9 mouse cellular contexts compared by ENCODE assay signal in genomic region chr13:69482751-69483150, GRCm38 (mm10). TPM values are rescaled to one million over a fixed set of nuclear protein-coding genes. Genes with fewer than 3 reads are reported as not detected.
DNase-seq lines count a peak whose midpoint lies in the region; ATAC-seq and TF ChIP-seq lines count a peak whose summit lies in the region.
"Had no signal": no experiment of that assay in that cellular context is flagged by ENCODE, and none has a peak within 500 bp of the region (broad histone marks: within the 10 kb centered on the region; RNA-seq: fewer than 3 reads in every experiment).

No protein-coding gene starts in this region.

- ATAC-seq in forebrain, embryonic 12.5 days (ENCODE audit: low FRiP score): no peak
- ATAC-seq in hindbrain, postnatal 0 days: no peak
- no peak for ATAC-seq in erythroid progenitor cell, adult 5-6 weeks (replicated peaks; ENCODE audit: low FRiP score, poor library complexity, severe bottlenecking)

- no peak overlapping the region for H3K27ac ChIP-seq in forebrain, embryonic 12.5 days
- no peak overlapping the region for H3K27ac ChIP-seq in forebrain, embryonic 10.5 days
- H3K27ac ChIP-seq in hindbrain, postnatal 0 days: no peak overlapping the region
- H3K27ac ChIP-seq: midbrain, embryonic 12.5 days had no signal

- H3K9ac ChIP-seq in forebrain, embryonic 12.5 days: no peak overlapping the region
- H3K9ac ChIP-seq in hindbrain, postnatal 0 days (replicated peaks; ENCODE audit: low read length): no peak overlapping the region
- H3K9ac ChIP-seq: midbrain, embryonic 12.5 days had no signal

- intact Hi-C loops in gastrocnemius, postnatal 14 days (cut with DNase I; ENCODE audit: low total_unique reads): no loop called here

- H3K9me3 ChIP-seq in forebrain, embryonic 12.5 days: no peaks in the 10 kb centered on the region
- no peaks in the 10 kb centered on the region for H3K9me3 ChIP-seq in forebrain, embryonic 10.5 days
- no peaks in the 10 kb centered on the region for H3K9me3 ChIP-seq in hindbrain, postnatal 0 days (ENCODE audit: low read length)
- H3K9me3 ChIP-seq: midbrain, embryonic 12.5 days had no signal

- TF ChIP-seq CTCF in hindbrain, postnatal 0 days (IDR thresholded peaks at IDR 0.05; ENCODE audit: low read depth): no peak

- peaks cover 21% of the 10 kb centered on the region for H3K4me1 ChIP-seq in forebrain, embryonic 12.5 days
- peaks cover 30% of the 10 kb centered on the region for H3K4me1 ChIP-seq in forebrain, embryonic 10.5 days
- peaks cover 15% of the 10 kb centered on the region for H3K4me1 ChIP-seq in hindbrain, postnatal 0 days (ENCODE audit: insufficient read depth, low read length)

- WGBS in forebrain, embryonic 12.5 days: 65% methylated on average over 8 of the region's 8 CpGs
- WGBS in forebrain, embryonic 10.5 days: 57% methylated on average over 8 of the region's 8 CpGs
- 34% methylated on average over 8 of the region's 8 CpGs for WGBS in hindbrain, postnatal 0 days

- H3K36me3 ChIP-seq in forebrain, embryonic 12.5 days (replicated peaks): no peaks in the 10 kb centered on the region
- no peaks in the 10 kb centered on the region for H3K36me3 ChIP-seq in forebrain, embryonic 10.5 days (replicated peaks)
- H3K36me3 ChIP-seq in hindbrain, postnatal 0 days (ENCODE audit: insufficient read depth, low read length): no peaks in the 10 kb centered on the region
- H3K36me3 ChIP-seq: midbrain, embryonic 12.5 days had no signal

- peak overlapping the region; percentile 62; the same call in 1 of the 2 replicates for H3K4me2 ChIP-seq in forebrain, embryonic 12.5 days
- peak overlapping the region; percentile 63; the same call in 1 of the 2 replicates for H3K4me2 ChIP-seq in hindbrain, postnatal 0 days (ENCODE audit: low read depth, low read length)

- DNase-seq in forebrain, embryonic 10.5 days (ENCODE audit: extremely low spot score, low spot score): no peak
- peak; percentile 50 to 52 for DNase-seq in adrenal gland, postnatal 36 days
- peak; percentile 33 for DNase-seq in gastrocnemius, postnatal 14 days
- DNase-seq in hindbrain, postnatal 0 days (ENCODE audit: low spot score): peak; percentile 73
- DNase-seq in right cerebral cortex, adult 2 months (ENCODE audit: low spot score in 2 of 2): no peak
- DNase-seq in layer of hippocampus, postnatal 25 days (ENCODE audit: extremely low spot score in 1 of 2, low spot score in 1 of 2): no peak

- no peak overlapping the region for H3K4me3 ChIP-seq in forebrain, embryonic 12.5 days (replicated peaks)
- H3K4me3 ChIP-seq in forebrain, embryonic 10.5 days: no peak overlapping the region
- no peak overlapping the region for H3K4me3 ChIP-seq in hindbrain, postnatal 0 days (ENCODE audit: low read length)

- peaks cover 69% of the 10 kb centered on the region for H3K27me3 ChIP-seq in forebrain, embryonic 12.5 days
- peaks cover 80% of the 10 kb centered on the region for H3K27me3 ChIP-seq in forebrain, embryonic 10.5 days (ENCODE audit: poor library complexity, severe bottlenecking)
- H3K27me3 ChIP-seq in hindbrain, postnatal 0 days (ENCODE audit: insufficient read depth, low read length): peaks cover 7% of the 10 kb centered on the region; the same call in 1 of the 2 replicates

RNA-seq across cellular contexts. Expression of gene Nsun2, which starts 50.8 kb away (rescaled TPM):
- polyA plus RNA-seq in forebrain, embryonic 12.5 days (2016; fragmentation: Nextera tagmentation; extraction: Ambion mirVana): 107 and 110 TPM in 2 replicates
- polyA plus RNA-seq in forebrain, embryonic 10.5 days (2016; fragmentation: Nextera tagmentation; extraction: Ambion mirVana): 171 and 175 TPM in 2 replicates
- total RNA-seq in adrenal gland, postnatal 36 days (2021): 10 to 100 TPM; 83.1 to 94.4 TPM
- 10 to 100 TPM; 39.5 to 44.5 TPM for total RNA-seq in gastrocnemius, postnatal 14 days (2021)
- total RNA-seq in hindbrain, postnatal 0 days (2014; rRNA removed): 34.9 and 37.6 TPM in 2 replicates
- 61.5 and 62.1 TPM in 2 replicates for polyA plus RNA-seq in hindbrain, postnatal 0 days (2015; fragmentation: Nextera tagmentation; extraction: Ambion mirVana)
- 21.8 and 22.3 TPM in 2 replicates for total RNA-seq in erythroid progenitor cell, adult 5-6 weeks (2015; ENCODE audit: low replicate concordance)
- total RNA-seq in erythroid progenitor cell, adult 5-6 weeks (2017; ENCODE audit: low replicate concordance): 28.1 and 33.8 TPM in 2 replicates
- 10 to 100 TPM; 80.5 to 85.3 TPM for total RNA-seq in layer of hippocampus, postnatal 25 days (2021)

RNA-seq across cellular contexts. Expression of gene Tent4a, which starts 51.7 kb away (rescaled TPM):
- polyA plus RNA-seq in forebrain, embryonic 12.5 days (2016; fragmentation: Nextera tagmentation; extraction: Ambion mirVana): 7.1 and 7.4 TPM in 2 replicates
- polyA plus RNA-seq in forebrain, embryonic 10.5 days (2016; fragmentation: Nextera tagmentation; extraction: Ambion mirVana): 4.1 and 4.9 TPM in 2 replicates
- total RNA-seq in adrenal gland, postnatal 36 days (2021): 10 to 100 TPM; 23.2 to 25.3 TPM
- 1 to 10 TPM; 6.8 to 9.4 TPM for total RNA-seq in gastrocnemius, postnatal 14 days (2021)
- total RNA-seq in hindbrain, postnatal 0 days (2014; rRNA removed): 22.3 and 22.6 TPM in 2 replicates
- 4.8 and 5.1 TPM in 2 replicates for polyA plus RNA-seq in hindbrain, postnatal 0 days (2015; fragmentation: Nextera tagmentation; extraction: Ambion mirVana)
- 34.0 and 37.5 TPM in 2 replicates for total RNA-seq in erythroid progenitor cell, adult 5-6 weeks (2015; ENCODE audit: low replicate concordance)
- 33.8 and 48.0 TPM in 2 replicates for total RNA-seq in erythroid progenitor cell, adult 5-6 weeks (2017; ENCODE audit: low replicate concordance)
- 10 to 100 TPM; 42.3 to 43.9 TPM for total RNA-seq in layer of hippocampus, postnatal 25 days (2021)

Comparison
In these comparisons a context has a peak if more than half of its experiments do, and no peak if none do; other contexts are left out.
1. DNase-seq: peak in adrenal gland, postnatal 36 days (2 of 2), gastrocnemius, postnatal 14 days (single experiment) and hindbrain, postnatal 0 days (single experiment); none in forebrain, embryonic 10.5 days (single experiment), right cerebral cortex, adult 2 months (0 of 2) and layer of hippocampus, postnatal 25 days (0 of 2).